Mouse (Mus musculus) liver, embryonic 14.5 days (tissue): ENCODE results near the gene Btbd8. TPM values are rescaled to one million over a fixed set of nuclear protein-coding genes. Genes with fewer than 3 reads are reported as not detected.

Experiments
- ATAC-seq: fragments of 200-750 bp; cut with Nextera tagmentation; 2 replicates; pipeline ENCODE4 v1.8.0; 2017; ENCODE audit warnings: moderate number of reproducible peaks, mild to moderate bottlenecking, moderate library complexity; ENCODE audit not compliant: insufficient read depth
- DNase-seq, 3 experiments: peaks; one replicate each; pipeline ENCODE4 v3.0.0-alpha.2; 2012 to 2013; ENCODE audit warnings: low read depth in 3 of 3, low spot score in 3 of 3
- H3K27ac ChIP-seq: fragments of 300-500 bp; sonication (generic); 2 replicates; pipeline ENCODE4 v1.5.1; 2014; ENCODE audit warnings: moderate library complexity, mild to moderate bottlenecking, control low read depth, inconsistent platforms
- H3K27me3 ChIP-seq: fragments of 300-500 bp; sonication (generic); 2 replicates; pipeline ENCODE4 v1.6.1; 2014; ENCODE audit warnings: mild to moderate bottlenecking, low read length, moderate library complexity; ENCODE audit not compliant: control insufficient read depth, insufficient read depth
- H3K36me3 ChIP-seq: fragments of 300-500 bp; sonication (generic); replicated peaks from 2 replicates; pipeline ENCODE4 v1.6.1; 2014; ENCODE audit warnings: low read depth; ENCODE audit not compliant: control insufficient read depth, insufficient read depth
- H3K4me1 ChIP-seq, 2 experiments: fragments of 200-500 bp in 1 of 2; fragments of 300-500 bp in 1 of 2; sonication (generic) in 1 of 2; replicated peaks; 2 replicates each; pipeline ENCODE4 v1.6.1; 2012 to 2014; ENCODE audit warnings: antibody characterized with exemption in 1 of 2, inconsistent platforms in 1 of 2, low read length in 1 of 2; ENCODE audit not compliant: control insufficient read depth in 2 of 2, insufficient read depth in 2 of 2
- H3K4me2 ChIP-seq: fragments of 300-500 bp; sonication (generic); 2 replicates; pipeline ENCODE4 v1.6.1; 2014; ENCODE audit warnings: low read depth, mild to moderate bottlenecking, control low read depth, moderate library complexity
- H3K4me3 ChIP-seq, 2 experiments: fragments of 200-500 bp in 1 of 2; fragments of 300-500 bp in 1 of 2; sonication (generic) in 1 of 2; 2 replicates each; pipeline ENCODE4 v1.5.1; 2012 to 2014; ENCODE audit warnings: low read depth in 2 of 2, low read length in 2 of 2, mild to moderate bottlenecking in 2 of 2, control low read depth in 1 of 2, inconsistent platforms in 1 of 2, moderate library complexity in 1 of 2; ENCODE audit not compliant: insufficient read depth in 1 of 2
- H3K9ac ChIP-seq: fragments of 300-500 bp; sonication (generic); replicated peaks from 2 replicates; pipeline ENCODE4 v1.6.1; 2014; ENCODE audit warnings: mild to moderate bottlenecking, control low read depth, moderate library complexity
- H3K9me3 ChIP-seq: fragments of 300-500 bp; sonication (generic); 2 replicates; pipeline ENCODE4 v1.6.1; 2016; ENCODE audit warnings: low read length, mixed read lengths; ENCODE audit not compliant: control insufficient read depth
- CTCF ChIP-seq: IDR thresholded peaks from 2 replicates; pipeline ENCODE4 v1.5.1; 2016; ENCODE audit warnings: antibody characterized with exemption, low read depth, control low read depth
- EP300 ChIP-seq: IDR thresholded peaks from 2 replicates; pipeline ENCODE4 v1.6.1; 2016; ENCODE audit warnings: antibody characterized with exemption, low read depth
- WGBS: fragments of 180-500 bp; shearing (Covaris S2); extraction: QIAGEN DNeasy Blood & Tissue Kit; methylation state at CpG from one replicate; pipeline ENCODE4 v1.1.7; 2014; ENCODE audit not compliant: insufficient replicate concordance; 5-methylcytosine and 5-hydroxymethylcytosine counted together
- polyA plus RNA-seq, 2 experiments: library from polyadenylated mRNA; depleted of rRNA in 1 of 2; stranded (reverse) in 1 of 2; unstranded in 1 of 2; fragments of >200 nt; fragmentation: Nextera tagmentation in 1 of 2; extraction: Ambion mirVana in 1 of 2; gene quantifications; 2 replicates each; pipeline versions ENCODE4 v1.2.1 to v1.2.3; 2012 to 2014

The Btbd8 gene
- polyA plus RNA-seq, 2 experiments: 1.1 TPM

DNA sequence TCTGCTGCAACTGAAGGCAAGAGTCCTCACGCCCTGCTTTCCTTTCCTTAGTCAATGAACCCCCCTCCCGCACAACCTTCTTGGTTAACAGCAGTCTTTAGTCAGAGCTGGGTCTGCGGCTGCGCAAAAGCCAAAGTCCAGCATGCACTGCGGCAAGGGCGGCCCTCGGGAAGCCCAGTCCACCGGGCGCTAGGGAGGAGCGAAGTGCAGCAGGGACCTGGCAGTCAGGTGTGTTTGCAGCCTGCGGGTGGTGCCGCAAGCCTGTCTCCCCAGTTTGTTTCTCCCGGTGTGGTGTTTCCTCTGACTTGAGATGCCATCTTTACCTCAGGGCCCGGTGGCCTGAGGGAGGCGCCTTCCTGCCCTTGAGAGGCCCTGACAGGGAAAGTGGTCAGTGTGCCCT, 96.8 kb downstream of the Btbd8 start, which contains the start of gene 1700028K03Rik:
Gene 1700028K03Rik (plus strand): TSS at position 129 of the 400 bp plus-strand sequence.
- no peak within 1 kb of the TSS for H3K27ac ChIP-seq
- DNase-seq: no peak
- H3K9me3 ChIP-seq: no peaks in the 10 kb centered on the region
- no peaks in the 10 kb centered on the region for H3K36me3 ChIP-seq
- ATAC-seq: peak; percentile 26; the same call in 1 of the 2 replicates
- H3K27me3 ChIP-seq: no peaks in the 10 kb centered on the region; the same call in 1 of the 2 replicates
- no peak within 1 kb of the TSS for H3K4me3 ChIP-seq
- WGBS: 65% methylated on average over 15 of the region's 15 CpGs
- TF ChIP-seq EP300 (no peak), CTCF (no peak; the same call in 1 of the 2 replicates)
- H3K4me1 ChIP-seq: peaks cover 0 to 4% of the 10 kb centered on the region in 2 experiments; a peak in 1 of 4 replicates
- H3K9ac ChIP-seq: no peak within 1 kb of the TSS
- no peak within 1 kb of the TSS for H3K4me2 ChIP-seq

DNA sequence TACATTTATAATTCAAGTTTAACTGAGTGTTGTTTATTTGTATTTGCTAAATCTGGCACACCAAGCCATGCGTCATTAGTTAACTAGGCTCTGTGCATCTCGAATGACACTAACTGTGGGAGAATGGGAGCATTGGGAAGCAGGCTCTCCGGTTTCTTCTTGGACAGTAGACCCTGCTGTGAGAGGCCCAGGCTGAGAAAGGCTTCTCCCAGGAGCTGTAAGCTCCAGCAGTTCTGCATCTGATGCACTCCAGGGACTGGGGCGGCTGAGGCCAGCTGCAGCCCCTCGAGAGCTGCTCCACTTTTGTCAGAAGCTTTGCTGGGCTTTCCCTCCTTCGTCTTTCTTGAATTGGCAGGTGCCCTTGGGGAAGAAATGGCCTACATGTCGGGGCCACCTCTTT, 103.9 kb downstream of the Btbd8 start:
- WGBS: 65% methylated on average over 7 of the region's 7 CpGs
- H3K9ac ChIP-seq: no peak overlapping the region
- H3K4me3 ChIP-seq: no peak overlapping the region
- no peaks in the 10 kb centered on the region for H3K36me3 ChIP-seq
- TF ChIP-seq CTCF (no peak), EP300 (no peak)
- DNase-seq (no peak), ATAC-seq (no peak)
- H3K4me2 ChIP-seq: no peak overlapping the region
- H3K9me3 ChIP-seq: no peaks in the 10 kb centered on the region
- no peak overlapping the region for H3K27ac ChIP-seq
- H3K27me3 ChIP-seq: peaks cover 3% of the 10 kb centered on the region; the same call in 1 of the 2 replicates
- H3K4me1 ChIP-seq: peaks cover 2 to 4% of the 10 kb centered on the region in 2 experiments; a peak in 1 of 4 replicates

DNA sequence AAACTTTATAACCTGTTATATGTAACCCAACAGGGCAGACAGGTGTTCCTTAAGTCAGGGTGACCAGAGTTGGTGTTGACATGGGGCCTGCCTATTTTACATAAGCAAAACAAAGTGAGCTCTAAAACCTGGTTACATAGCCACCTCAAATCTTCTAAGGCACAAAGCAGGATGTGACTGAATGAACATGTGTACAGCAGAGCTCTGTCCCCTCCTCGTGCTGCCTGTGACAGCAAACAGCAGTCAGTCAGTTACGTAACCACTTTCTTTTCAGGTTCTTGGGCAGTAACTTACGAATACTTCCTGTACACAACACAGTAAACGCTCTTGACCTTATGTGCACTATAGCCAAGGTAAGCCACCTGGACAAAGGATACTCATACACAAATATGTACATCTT, 108.1 kb downstream of the Btbd8 start:
- Histone ChIP-seq H3K4me2 (no peak overlapping the region), H3K27ac (no peak overlapping the region), H3K9me3 (no peaks in the 10 kb centered on the region), H3K4me3 (no peak overlapping the region), H3K4me1 (peaks cover 18% of the 10 kb centered on the region in 2 experiments), H3K27me3 (peaks cover 3% of the 10 kb centered on the region; the same call in 1 of the 2 replicates), H3K36me3 (no peaks in the 10 kb centered on the region), H3K9ac (no peak overlapping the region)
- ATAC-seq (no peak), DNase-seq (no peak)
- TF ChIP-seq EP300: no peak
- no peak for TF ChIP-seq CTCF
- 43% methylated on average over 4 of the region's 4 CpGs for WGBS

DNA sequence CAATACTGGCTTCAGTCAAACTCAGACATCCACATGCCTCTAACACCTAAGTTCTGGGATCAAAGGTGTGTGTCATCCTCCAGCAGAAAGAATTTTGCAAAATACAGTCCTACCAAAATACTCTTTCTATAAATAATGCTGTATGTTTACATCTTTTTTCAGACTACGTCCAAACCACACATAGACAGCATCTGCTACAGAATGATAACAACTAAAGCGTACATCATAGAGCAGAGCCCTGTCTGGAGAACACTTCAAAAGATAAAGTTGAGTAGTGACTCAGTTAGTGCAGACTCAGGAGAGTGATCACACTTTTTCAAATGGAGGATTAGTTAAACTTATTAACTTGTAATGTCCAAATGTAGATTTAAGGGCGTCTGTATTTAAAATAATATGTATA, 110.2 kb downstream of the Btbd8 start:
- 19% methylated on average over 3 of the region's 3 CpGs for WGBS
- Histone ChIP-seq H3K4me3 (no peak overlapping the region), H3K27ac (peak overlapping the region; percentile 87), H3K9ac (peak overlapping the region; percentile 38), H3K4me1 (peaks cover 18% of the 10 kb centered on the region in 2 experiments), H3K9me3 (no peaks in the 10 kb centered on the region), H3K27me3 (no peaks in the 10 kb centered on the region; the same call in 1 of the 2 replicates), H3K4me2 (peak overlapping the region; percentile 50), H3K36me3 (no peaks in the 10 kb centered on the region)
- TF ChIP-seq EP300 (peak; percentile 95), CTCF (no peak)
- ATAC-seq: peak; percentile 100
- DNase-seq: peak; percentile 68 to 75 (median 74)

DNA sequence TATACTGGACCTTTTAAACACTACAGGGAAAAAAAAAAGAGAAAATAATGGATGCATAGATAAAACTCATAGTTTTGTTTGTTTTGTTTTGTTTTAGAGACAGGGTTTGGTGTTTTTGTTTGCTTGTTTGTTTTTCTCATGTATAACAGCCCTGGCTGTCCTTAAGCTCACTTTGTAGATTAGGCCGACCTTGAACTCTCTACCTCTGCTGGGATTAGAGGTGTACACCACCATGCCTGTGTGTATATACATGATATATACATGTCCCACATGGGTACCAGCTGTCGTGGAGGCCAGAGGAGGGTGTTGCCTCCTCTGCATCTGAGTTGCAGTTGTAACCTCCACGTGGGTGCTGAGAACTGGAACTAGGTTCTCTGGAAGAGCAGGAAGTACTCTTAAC, 110.6 kb downstream of the Btbd8 start:
- no peak overlapping the region; the same call in 1 of the 2 replicates for H3K9ac ChIP-seq
- peak overlapping the region; percentile 87 for H3K27ac ChIP-seq
- H3K36me3 ChIP-seq: no peaks in the 10 kb centered on the region
- H3K4me2 ChIP-seq: peak overlapping the region; percentile 43; the same call in 1 of the 2 replicates
- ATAC-seq (peak; percentile 57), DNase-seq (no peak)
- no peaks in the 10 kb centered on the region; the same call in 1 of the 2 replicates for H3K27me3 ChIP-seq
- H3K9me3 ChIP-seq: no peaks in the 10 kb centered on the region
- 69% methylated on average over 3 of the region's 3 CpGs for WGBS
- TF ChIP-seq EP300: no peak
- no peak overlapping the region for H3K4me3 ChIP-seq
- H3K4me1 ChIP-seq: peaks cover 18% of the 10 kb centered on the region in 2 experiments
